Mouse (Mus musculus) R1 (cell line): ENCODE measurements at regions not wholly inside any gene's neighbourhood (a gene's known extent, or its start where the extent isn't known, plus 50 kb on each side); places are given as distances from the start of the nearest gene placed in this dataset.

ENCODE experiments used
- DNase-seq: peaks from one replicate; pipeline ENCODE4 v3.0.0-alpha.2; 2018; ENCODE audit warnings: low read depth, low spot score

DNA sequence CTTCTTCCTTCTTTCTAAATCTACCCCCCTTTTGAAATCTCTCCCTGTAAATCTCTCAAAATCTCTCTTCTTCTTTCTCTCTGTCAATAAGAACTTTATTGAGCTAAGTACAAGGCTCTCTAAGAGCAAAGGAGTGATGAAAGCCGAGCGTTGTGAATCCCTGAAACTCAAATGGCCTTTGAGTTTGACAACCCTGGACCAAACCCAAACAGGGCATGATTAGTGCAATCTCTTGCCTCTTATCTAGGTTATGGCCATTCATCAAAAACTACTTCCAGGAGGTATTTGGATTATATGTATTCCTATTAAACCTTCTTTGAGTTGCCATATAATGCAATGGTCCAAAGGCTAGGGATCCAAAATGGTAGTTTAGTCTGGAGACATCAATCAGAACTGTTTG, 304.0 kb downstream of the Inhba start:
- no peak for DNase-seq

DNA sequence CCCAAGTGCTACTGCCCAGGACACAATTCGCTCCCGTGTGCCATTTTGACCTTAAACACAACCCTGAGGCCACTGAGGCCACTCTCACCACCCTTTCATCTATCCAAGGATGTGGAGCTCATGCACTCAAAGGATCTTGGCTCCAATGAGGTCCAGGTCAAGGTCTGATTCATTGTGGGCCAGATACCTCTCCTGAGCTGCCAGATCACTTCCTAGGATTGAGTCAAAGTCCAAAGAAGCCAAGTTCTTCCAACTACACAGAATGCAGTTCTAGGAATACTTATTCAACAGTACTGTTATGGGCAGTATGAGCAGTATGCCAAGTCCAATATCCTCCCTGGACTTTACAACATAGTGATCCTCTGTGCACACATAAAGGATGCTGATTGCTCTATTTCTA, 304.9 kb downstream of the Inhba start:
- no peak for DNase-seq

- DNase-seq, result no peak
Observed at GRCm38 (mm10) chr13:16317412-16317811, 305.8 kb downstream of the Inhba start.

DNA sequence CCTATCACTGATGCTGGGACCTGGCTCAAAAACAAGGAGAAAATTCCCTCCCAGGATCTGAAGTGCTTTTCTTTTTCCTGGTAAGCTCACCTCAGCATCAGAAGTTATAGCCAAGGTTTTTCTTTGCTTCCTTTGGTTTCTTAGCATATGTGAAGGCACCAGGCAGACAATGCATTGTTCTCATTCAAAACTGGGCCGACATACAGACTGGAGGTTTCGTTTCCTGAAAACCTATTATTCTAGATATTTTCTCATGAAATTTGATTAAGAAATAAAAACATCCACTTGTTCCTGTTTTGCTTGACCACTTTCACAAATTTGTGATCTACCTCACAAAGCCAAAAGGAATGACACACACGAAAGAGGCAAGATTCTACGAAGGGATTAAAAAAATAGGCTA, 308.7 kb downstream of the Inhba start:
- DNase-seq, result no peak

- no peak for DNase-seq
Observed at GRCm38 (mm10) chr13:16325661-16326060, 314.0 kb downstream of the Inhba start.

- DNase-seq, result no peak
Observed at GRCm38 (mm10) chr13:16341727-16342126, 330.1 kb downstream of the Inhba start.

DNA sequence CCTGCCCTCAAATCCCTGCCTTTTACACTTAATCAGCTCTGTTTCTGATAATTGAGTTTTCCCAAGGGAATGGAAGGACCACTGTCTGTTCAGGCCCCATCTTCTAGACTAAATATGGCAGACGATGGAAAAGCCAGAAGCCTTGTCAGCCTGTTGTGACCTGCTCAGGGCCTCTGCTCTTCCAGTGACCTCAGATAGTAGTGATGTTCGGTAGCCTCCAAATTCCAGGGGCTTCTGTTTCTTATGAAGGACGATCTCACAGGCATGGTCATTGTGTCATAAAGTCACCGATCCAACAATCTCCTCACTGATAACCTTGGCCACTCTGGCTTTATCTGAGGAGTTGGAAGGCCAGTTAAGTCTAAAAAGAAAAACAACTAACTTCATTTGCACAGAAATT, 330.5 kb downstream of the Inhba start:
- DNase-seq, result no peak

GRCm38 (mm10) chr13:16343280-16343945, 331.8 kb downstream of the Inhba start:
- DNase-seq, result no peak

DNA sequence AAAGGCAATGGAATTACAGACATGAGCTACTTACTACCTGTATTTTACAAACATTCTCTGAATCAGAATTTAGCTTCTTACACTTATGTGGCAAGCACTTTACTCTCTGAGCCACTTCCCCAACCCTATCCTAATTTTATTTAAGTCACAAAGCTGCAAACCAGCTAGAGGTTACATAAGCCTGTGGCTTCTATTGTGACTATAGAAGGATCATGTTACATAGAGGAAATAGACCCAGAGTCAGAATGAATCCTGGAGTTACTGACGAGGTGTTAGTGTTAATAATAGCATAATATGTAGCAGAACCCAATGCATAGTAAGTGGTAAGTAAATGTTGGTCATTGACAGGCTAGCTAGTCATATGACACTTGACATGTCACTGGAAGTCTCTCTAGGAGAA, 337.7 kb downstream of the Inhba start:
- no peak for DNase-seq

DNA sequence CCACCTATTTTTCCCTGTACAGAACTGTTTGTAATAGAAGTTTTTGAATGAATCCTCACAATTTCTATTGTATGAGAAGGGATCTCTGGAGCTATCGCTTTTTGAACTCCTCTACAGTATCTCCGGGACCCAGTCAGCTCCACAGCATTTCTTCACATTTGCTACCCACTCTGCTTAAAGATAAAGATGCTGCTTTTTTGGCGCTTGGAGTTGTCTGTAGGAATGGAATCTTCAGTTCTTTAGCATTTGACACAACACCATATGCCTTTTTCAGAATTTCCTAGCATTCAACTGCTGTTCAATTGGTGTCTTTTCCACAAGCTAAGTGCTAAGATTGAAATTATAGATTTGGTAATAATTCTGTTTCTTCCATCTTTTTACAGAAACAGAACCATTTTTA, 338.4 kb downstream of the Inhba start:
- DNase-seq, result no peak

DNA sequence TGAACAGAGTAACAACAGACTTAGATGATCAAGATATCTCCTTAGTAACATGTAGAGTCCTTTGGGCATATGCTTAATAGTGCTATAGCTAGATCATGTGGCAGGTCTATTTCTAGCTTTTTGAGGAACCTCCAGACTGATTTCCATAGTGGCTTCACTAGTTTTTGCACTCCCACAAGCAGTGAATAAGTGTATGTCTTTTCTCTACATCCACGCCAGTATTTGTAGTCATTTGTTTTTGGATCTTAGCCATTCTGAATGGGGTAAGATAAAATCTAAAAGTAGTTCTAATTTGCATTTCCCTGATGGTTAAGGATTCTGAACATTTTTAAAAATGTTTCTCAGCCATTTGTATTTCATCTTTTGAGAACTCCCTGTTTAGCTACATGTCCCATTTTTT, 343.7 kb downstream of the Inhba start:
- no peak for DNase-seq

DNA sequence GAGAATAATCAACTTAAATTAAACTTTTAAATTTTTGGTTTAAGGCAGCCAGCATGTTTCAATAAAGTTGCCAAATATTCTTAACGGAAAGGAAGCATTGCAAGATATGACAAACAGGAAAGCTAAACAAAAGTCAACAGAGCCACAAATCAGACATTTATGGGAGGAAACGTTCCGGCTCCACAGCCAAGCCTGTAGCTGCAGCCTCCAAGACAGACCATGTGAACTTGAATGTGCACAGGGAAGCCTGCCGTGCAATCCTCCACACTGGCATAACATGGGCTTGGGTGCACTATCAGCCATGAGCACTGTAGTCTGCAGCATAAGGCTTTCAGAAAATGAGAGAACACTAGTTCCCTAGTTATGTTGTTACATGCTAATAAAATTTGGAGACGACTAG, 367.8 kb downstream of the Inhba start:
- DNase-seq, result no peak

- no peak for DNase-seq
Observed at GRCm38 (mm10) chr13:16379949-16380348, 368.3 kb downstream of the Inhba start.

GRCm38 (mm10) chr13:16382936-16383511, 371.4 kb downstream of the Inhba start:
- DNase-seq, result no peak

DNA sequence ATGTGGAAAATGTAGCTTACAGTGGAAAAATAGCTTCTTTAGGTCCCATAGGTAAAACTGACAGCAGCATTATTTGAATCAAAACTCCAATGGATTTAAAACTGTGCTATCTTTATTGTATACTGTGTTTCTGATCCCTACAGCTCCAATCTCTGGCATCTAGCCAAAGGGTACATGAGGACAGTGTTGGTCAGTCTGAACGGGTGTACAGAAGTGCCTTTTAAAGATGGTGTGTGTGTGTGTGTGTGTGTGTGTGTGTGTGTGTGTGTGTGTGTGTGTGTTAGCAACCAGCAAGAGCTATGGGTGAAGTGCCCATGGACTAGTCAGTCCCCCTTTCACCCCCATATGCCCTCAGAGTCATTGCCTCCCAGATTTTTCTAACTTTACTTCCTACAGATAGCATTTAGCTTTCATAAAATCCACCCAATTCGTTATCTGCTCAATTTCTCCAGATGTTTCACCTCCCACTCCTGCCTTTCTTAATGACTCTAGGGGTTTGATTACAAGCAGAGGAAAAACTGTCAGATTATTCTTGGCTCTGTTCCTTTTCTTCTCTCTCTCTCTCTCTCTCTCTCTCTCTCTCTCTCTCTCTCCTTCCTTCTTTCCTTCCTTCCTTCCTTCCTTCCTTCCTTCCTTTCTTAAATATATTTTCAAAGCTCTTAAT, 404.8 kb downstream of the Inhba start:
- DNase-seq, result no peak

- DNase-seq, result no peak
Observed at GRCm38 (mm10) chr13:16424147-16424546, 412.5 kb downstream of the Inhba start.

GRCm38 (mm10) chr13:16435436-16435835, 423.8 kb downstream of the Inhba start:
- DNase-seq, result no peak

GRCm38 (mm10) chr13:16453234-16453633, 441.6 kb downstream of the Inhba start:
- no peak for DNase-seq

- no peak for DNase-seq
Observed at GRCm38 (mm10) chr13:16459743-16460142, 448.1 kb downstream of the Inhba start.

DNA sequence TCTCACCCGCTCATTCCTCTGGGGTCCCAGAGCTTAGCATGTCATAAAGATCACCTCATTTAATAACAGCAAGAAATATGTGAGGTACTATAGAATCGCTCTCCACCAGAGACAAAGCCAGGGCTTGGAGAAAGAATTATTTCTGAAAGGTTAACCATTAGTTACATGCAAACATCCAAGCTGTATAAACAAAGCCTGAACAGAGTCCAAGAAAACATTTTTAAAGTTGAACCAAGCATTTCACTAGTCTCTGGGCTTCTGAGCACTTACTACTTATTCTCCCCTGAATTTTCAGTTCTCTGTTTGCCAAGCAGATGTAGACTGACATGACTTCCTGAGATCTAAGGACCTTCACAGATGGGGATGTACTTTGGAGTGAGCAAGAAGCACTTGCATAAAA, 450.0 kb downstream of the Inhba start:
- DNase-seq, result no peak

- no peak for DNase-seq
Observed at GRCm38 (mm10) chr13:16464823-16465222, 453.2 kb downstream of the Inhba start.

DNA sequence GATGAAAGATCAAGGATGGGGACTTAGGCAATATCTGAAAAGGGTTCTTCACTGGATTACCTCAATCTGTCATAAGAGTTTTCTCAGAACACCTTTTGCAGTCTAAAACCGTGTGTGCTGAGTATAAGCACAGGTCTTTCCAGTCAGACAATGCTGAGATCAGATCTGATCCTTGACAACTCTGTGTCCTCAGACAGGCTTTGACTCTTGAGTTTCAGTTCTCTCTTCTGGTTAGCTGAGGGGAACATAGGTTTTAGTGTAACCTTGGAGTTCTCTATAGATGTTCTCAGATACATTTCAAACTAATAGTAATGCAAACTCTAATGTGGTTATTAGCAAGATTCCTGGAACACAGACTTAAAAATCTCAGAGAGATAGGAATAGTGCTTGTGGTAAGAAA, 453.7 kb downstream of the Inhba start:
- no peak for DNase-seq

DNA sequence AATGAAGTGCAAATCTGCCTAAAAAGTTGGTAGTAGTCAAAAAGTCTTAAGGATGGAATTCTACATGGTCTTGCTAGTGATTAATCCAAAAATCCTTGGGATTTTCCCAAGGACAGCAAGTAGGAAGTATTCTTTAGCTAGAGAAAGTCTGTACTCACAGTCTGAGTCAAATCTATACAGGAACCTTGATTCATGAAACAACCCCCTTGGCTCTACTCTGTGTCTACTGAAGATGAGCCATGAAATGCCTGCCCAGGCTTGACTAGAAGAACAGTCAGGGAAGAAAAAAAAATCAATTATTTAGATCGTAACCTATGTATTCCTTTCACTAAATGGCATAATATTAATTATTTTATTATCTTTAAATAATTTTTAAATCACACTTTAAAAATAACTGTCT, 454.2 kb downstream of the Inhba start:
- DNase-seq, result no peak
